Mouse (Mus musculus) MEL (cell line): ENCODE measurements around the gene Cry2.

Experiments
- CHD2 ChIP-seq: IDR thresholded peaks from 2 replicates; pipeline ENCODE4 v1.6.1; 2011; ENCODE audit warnings: low read length, improper control_type of control experiment
- CTCF ChIP-seq, 3 experiments: IDR thresholded peaks in 2 of 3; conservative IDR thresholded peaks in 1 of 3; 2 replicates each; pipeline ENCODE4 v1.5.1; 2011 to 2012; ENCODE audit warnings: low read length in 3 of 3, low read depth in 2 of 3, mild to moderate bottlenecking in 2 of 3, improper control_type of control experiment in 1 of 3, inconsistent platforms in 1 of 3, mixed read lengths in 1 of 3, moderate library complexity in 1 of 3; ENCODE audit not compliant: control insufficient read depth in 1 of 3, insufficient read depth in 1 of 3, poor library complexity in 1 of 3, severe bottlenecking in 1 of 3
- EP300 ChIP-seq, 2 experiments: IDR thresholded peaks; 2 replicates each; pipeline ENCODE4 v1.6.1; 2011; ENCODE audit warnings: improper control_type of control experiment in 2 of 2, low read length in 2 of 2, low read depth in 1 of 2, mild to moderate bottlenecking in 1 of 2
- ETS1 ChIP-seq: IDR thresholded peaks from 2 replicates; pipeline ENCODE4 v1.6.1; 2012; ENCODE audit warnings: low read depth, mild to moderate bottlenecking, inconsistent platforms, low read length, improper control_type of control experiment, moderate library complexity
- GATA1 ChIP-seq: IDR thresholded peaks from 2 replicates; pipeline ENCODE4 v1.6.1; 2011; ENCODE audit warnings: low read depth, low read length, improper control_type of control experiment
- NELFE ChIP-seq: IDR thresholded peaks from 2 replicates; pipeline ENCODE4 v1.6.1; 2011; ENCODE audit warnings: low read depth, low read length, improper control_type of control experiment
- POLR2A ChIP-seq, 2 experiments: IDR thresholded peaks; 2 replicates each; pipeline ENCODE4 v1.6.1; 2011 to 2012; ENCODE audit warnings: low read length in 2 of 2, mild to moderate bottlenecking in 2 of 2, control low read depth in 1 of 2, improper control_type of control experiment in 1 of 2, low read depth in 1 of 2, moderate library complexity in 1 of 2; ENCODE audit not compliant: control insufficient read depth in 1 of 2, insufficient read depth in 1 of 2, poor library complexity in 1 of 2
- UBTF ChIP-seq: IDR thresholded peaks from 2 replicates; pipeline ENCODE4 v1.6.1; 2012; ENCODE audit warnings: low read depth, mild to moderate bottlenecking, inconsistent platforms, low read length, improper control_type of control experiment, moderate library complexity, borderline replicate concordance; ENCODE audit not compliant: insufficient read depth

- TF ChIP-seq UBTF (no peak), CHD2 (no peak), POLR2A (IDR thresholded peaks at IDR 0.05; ENCODE audit: control insufficient read depth in 1 of 2, insufficient read depth in 1 of 2, low read depth in 1 of 2, low read length in 2 of 2, poor library complexity in 1 of 2) (no peak), NELFE (no peak), GATA1 (no peak), ETS1 (no peak), EP300 (IDR thresholded peaks at IDR 0.05; ENCODE audit: low read depth in 1 of 2, low read length in 2 of 2) (no peak), CTCF (IDR thresholded peaks at IDR 0.05 in 2 of 3, conservative IDR thresholded peaks at IDR 0.05 in 1 of 3; ENCODE audit: control insufficient read depth in 1 of 3, insufficient read depth in 1 of 3, low read depth in 2 of 3, low read length in 3 of 3, poor library complexity in 1 of 3, severe bottlenecking in 1 of 3) (no peak)
Measured at GRCm38 (mm10) chr2:92427882-92428281, 6.0 kb downstream of the Cry2 start.
